Mouse (Mus musculus): ENCODE results near the gene F7. TPM values are rescaled to one million over a fixed set of nuclear protein-coding genes. Genes with fewer than 3 reads are reported as not detected.
A peak's percentile ranks its signal among the peaks of the same experiment; 100 is the strongest.

Gene F7
- polyA plus RNA-seq, 2 experiments = 4.1 to 5.8 TPM

DNA sequence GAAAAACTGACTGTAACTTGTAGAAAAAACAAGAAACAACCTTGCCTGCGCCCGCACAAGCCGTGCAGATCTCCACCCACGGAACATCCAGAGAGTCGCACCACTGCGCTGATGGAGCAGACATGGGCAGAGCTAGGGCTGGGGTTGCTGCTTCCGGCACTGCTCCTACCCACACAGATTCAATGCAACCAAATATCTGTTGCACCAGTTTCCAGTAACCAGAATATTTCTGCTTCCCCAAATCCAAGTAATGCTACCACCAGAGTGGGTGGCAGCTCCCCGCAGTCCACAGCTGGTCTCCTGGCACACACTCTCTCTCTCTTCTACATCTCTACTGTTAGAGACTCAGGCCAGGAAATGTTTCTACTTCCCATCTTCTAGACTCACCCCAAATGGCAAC, 4.0 kb upstream of the F7 start:
- 76% methylated on average over 8 of the region's 8 CpGs for WGBS (ENCODE audit: insufficient replicate concordance)
- Histone ChIP-seq H3K4me1 (replicated peaks; ENCODE audit: control insufficient read depth in 2 of 2, insufficient read depth in 2 of 2, low read length in 1 of 2) (peaks cover 0 to 9% of the 10 kb centered on the region in 2 experiments; a peak in 1 of 4 replicates), H3K4me3 (ENCODE audit: insufficient read depth in 1 of 2, low read depth in 2 of 2, low read length in 2 of 2) (no peak overlapping the region), H3K9ac (replicated peaks) (no peak overlapping the region), H3K4me2 (ENCODE audit: low read depth) (no peak overlapping the region), H3K27me3 (ENCODE audit: control insufficient read depth, insufficient read depth, low read length) (no peaks in the 10 kb centered on the region), H3K27ac (no peak overlapping the region), H3K9me3 (ENCODE audit: control insufficient read depth, low read length) (no peaks in the 10 kb centered on the region), H3K36me3 (replicated peaks; ENCODE audit: control insufficient read depth, insufficient read depth, low read depth) (no peaks in the 10 kb centered on the region)
- TF ChIP-seq CTCF (IDR thresholded peaks at IDR 0.05; ENCODE audit: low read depth) = no peak
- no peak for TF ChIP-seq EP300 (IDR thresholded peaks at IDR 0.05; ENCODE audit: low read depth)
- no peak for ATAC-seq (ENCODE audit: insufficient read depth)
- DNase-seq (ENCODE audit: low read depth in 3 of 3, low spot score in 3 of 3) = no peak

DNA sequence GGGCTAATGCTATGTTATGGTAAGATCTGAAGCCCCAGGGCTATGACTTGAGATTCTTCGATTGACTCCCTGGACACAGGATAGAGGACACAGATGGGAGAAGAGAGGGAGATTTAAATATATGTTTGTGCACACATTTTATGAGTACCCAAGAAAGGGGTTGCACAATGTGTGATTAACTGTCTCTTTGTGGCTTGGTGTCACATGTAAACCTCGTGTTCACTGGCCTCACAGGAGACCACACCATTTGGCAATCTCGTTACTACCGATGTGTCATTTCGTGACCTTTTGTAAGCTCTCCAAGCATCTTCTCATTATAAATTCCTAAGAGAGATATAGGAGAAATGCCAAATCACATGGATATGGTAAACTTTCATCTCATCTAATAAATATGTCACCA, 1.8 kb downstream of the F7 start:
- Histone ChIP-seq H3K9ac (replicated peaks) (no peak overlapping the region), H3K36me3 (replicated peaks; ENCODE audit: control insufficient read depth, insufficient read depth, low read depth) (no peaks in the 10 kb centered on the region), H3K4me1 (replicated peaks; ENCODE audit: control insufficient read depth in 2 of 2, insufficient read depth in 2 of 2, low read length in 1 of 2) (peaks cover 0 to 9% of the 10 kb centered on the region in 2 experiments; a peak in 1 of 4 replicates), H3K27me3 (ENCODE audit: control insufficient read depth, insufficient read depth, low read length) (no peaks in the 10 kb centered on the region), H3K4me3 (ENCODE audit: insufficient read depth in 1 of 2, low read depth in 2 of 2, low read length in 2 of 2) (no peak overlapping the region), H3K4me2 (ENCODE audit: low read depth) (no peak overlapping the region), H3K27ac (no peak overlapping the region), H3K9me3 (ENCODE audit: control insufficient read depth, low read length) (no peaks in the 10 kb centered on the region)
- TF ChIP-seq CTCF (IDR thresholded peaks at IDR 0.05; ENCODE audit: low read depth) (no peak), EP300 (IDR thresholded peaks at IDR 0.05; ENCODE audit: low read depth) (no peak)
- ATAC-seq (ENCODE audit: insufficient read depth) (no peak), DNase-seq (ENCODE audit: low read depth in 3 of 3, low spot score in 3 of 3) (no peak)
- 65% methylated on average over 5 of the region's 5 CpGs for WGBS (ENCODE audit: insufficient replicate concordance)

DNA sequence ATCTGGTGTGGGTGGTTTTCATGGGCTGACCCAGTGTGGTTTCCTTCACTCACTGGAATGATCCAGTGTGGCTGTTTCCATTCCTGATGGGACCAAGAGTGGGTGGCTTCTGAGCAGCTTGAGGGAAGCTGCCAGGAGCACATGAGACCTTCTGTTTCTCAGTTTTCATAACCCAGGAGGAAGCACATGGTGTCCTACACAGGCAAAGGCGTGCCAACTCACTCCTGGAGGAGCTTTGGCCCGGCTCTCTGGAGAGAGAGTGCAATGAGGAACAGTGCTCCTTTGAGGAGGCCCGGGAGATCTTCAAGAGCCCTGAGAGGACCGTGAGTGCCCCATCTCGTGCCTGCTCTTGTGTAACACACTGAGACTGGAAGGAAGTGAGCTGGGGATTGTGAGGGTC, 2.6 kb downstream of the F7 start:
- 41% methylated on average over 5 of the region's 5 CpGs for WGBS (ENCODE audit: insufficient replicate concordance)
- Histone ChIP-seq H3K27ac (no peak overlapping the region), H3K36me3 (replicated peaks; ENCODE audit: control insufficient read depth, insufficient read depth, low read depth) (no peaks in the 10 kb centered on the region), H3K4me3 (ENCODE audit: insufficient read depth in 1 of 2, low read depth in 2 of 2, low read length in 2 of 2) (no peak overlapping the region), H3K27me3 (ENCODE audit: control insufficient read depth, insufficient read depth, low read length) (no peaks in the 10 kb centered on the region), H3K4me2 (ENCODE audit: low read depth) (no peak overlapping the region), H3K9me3 (ENCODE audit: control insufficient read depth, low read length) (no peaks in the 10 kb centered on the region), H3K9ac (replicated peaks) (no peak overlapping the region), H3K4me1 (replicated peaks; ENCODE audit: control insufficient read depth in 2 of 2, insufficient read depth in 2 of 2, low read length in 1 of 2) (peaks cover 0 to 9% of the 10 kb centered on the region in 2 experiments; a peak in 1 of 4 replicates)
- no peak for TF ChIP-seq EP300 (IDR thresholded peaks at IDR 0.05; ENCODE audit: low read depth)
- TF ChIP-seq CTCF (IDR thresholded peaks at IDR 0.05; ENCODE audit: low read depth) = no peak
- ATAC-seq (ENCODE audit: insufficient read depth) (no peak), DNase-seq (ENCODE audit: low read depth in 3 of 3, low spot score in 3 of 3) (no peak)

DNA sequence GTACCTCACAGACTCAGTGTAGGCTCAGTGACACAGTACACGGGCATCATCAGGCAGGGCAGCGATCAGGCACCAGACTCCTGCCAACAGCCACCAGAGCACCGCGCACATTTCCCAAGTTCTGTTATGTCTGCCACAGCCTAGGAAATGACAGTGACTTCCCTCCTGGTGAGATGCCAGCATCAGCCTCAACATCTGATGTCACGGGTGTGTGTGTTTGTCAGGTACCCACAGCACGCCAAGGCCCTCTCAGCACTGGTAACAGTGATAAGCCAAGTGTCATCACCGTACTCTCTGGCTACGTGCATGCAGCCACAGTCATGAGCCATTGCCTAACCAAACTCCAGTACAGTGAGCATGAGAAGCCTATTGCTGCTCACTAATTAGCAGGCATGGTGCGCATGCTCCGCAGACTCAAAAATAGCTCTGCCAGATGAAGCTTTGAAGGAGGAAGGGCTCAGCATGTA, 10.5 kb downstream of the F7 start:
- no peak for TF ChIP-seq EP300 (IDR thresholded peaks at IDR 0.05; ENCODE audit: low read depth)
- no peak for TF ChIP-seq CTCF (IDR thresholded peaks at IDR 0.05; ENCODE audit: low read depth)
- Histone ChIP-seq H3K4me1 (replicated peaks; ENCODE audit: control insufficient read depth in 2 of 2, insufficient read depth in 2 of 2, low read length in 1 of 2) (peaks cover 0 to 8% of the 10 kb centered on the region in 2 experiments; a peak in 2 of 4 replicates), H3K9me3 (ENCODE audit: control insufficient read depth, low read length) (no peaks in the 10 kb centered on the region), H3K4me2 (ENCODE audit: low read depth) (no peak overlapping the region), H3K9ac (replicated peaks) (no peak overlapping the region), H3K27me3 (ENCODE audit: control insufficient read depth, insufficient read depth, low read length) (no peaks in the 10 kb centered on the region), H3K27ac (no peak overlapping the region), H3K4me3 (ENCODE audit: insufficient read depth in 1 of 2, low read depth in 2 of 2, low read length in 2 of 2) (no peak overlapping the region), H3K36me3 (replicated peaks; ENCODE audit: control insufficient read depth, insufficient read depth, low read depth) (no peaks in the 10 kb centered on the region; the same call in 1 of the 2 replicates)
- no peak for ATAC-seq (ENCODE audit: insufficient read depth)
- 55% methylated on average over 10 of the region's 10 CpGs for WGBS (ENCODE audit: insufficient replicate concordance)
- no peak for DNase-seq (ENCODE audit: low read depth in 3 of 3, low spot score in 3 of 3)

DNA sequence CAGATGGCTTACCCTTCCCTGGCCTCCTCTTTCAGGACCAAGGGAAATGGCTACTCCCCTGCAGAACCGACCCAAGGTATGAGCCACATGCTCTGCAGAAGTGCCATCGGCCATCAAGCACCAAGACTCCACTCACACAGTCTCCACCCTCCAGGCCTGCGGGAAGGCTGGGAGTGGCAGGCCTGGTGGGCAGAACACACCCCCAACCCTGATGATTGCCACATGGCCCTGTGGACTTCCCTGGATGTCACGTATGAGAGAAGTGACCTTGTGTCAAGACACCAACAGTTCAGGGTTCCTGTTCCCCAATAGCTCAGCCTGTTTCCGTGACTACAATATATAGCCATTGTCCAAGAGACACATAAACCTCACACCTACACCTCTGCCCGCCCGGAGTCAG, 11.2 kb downstream of the F7 start, which contains the start of gene F10:
F10 (plus strand) TSS at position 294 of the 400 bp plus-strand sequence.
- 43% methylated on average over 7 of the region's 7 CpGs for WGBS (ENCODE audit: insufficient replicate concordance)
- H3K4me2 ChIP-seq (ENCODE audit: low read depth) = peak within 1 kb of the TSS; percentile 47

More for the DNA sequence above, 11.2 kb downstream of the F7 start, which contains the start of gene F10:
- no peaks in the 10 kb centered on the region for H3K27me3 ChIP-seq (ENCODE audit: control insufficient read depth, insufficient read depth, low read length)
- peaks cover 0 to 8% of the 10 kb centered on the region in 2 experiments; a peak in 2 of 4 replicates for H3K4me1 ChIP-seq (replicated peaks; ENCODE audit: control insufficient read depth in 2 of 2, insufficient read depth in 2 of 2, low read length in 1 of 2)
- H3K9ac ChIP-seq (replicated peaks) = no peak within 1 kb of the TSS; the same call in 1 of the 2 replicates
- TF ChIP-seq CTCF (IDR thresholded peaks at IDR 0.05; ENCODE audit: low read depth) (no peak), EP300 (IDR thresholded peaks at IDR 0.05; ENCODE audit: low read depth) (no peak)
- H3K36me3 ChIP-seq (replicated peaks; ENCODE audit: control insufficient read depth, insufficient read depth, low read depth) = no peaks in the 10 kb centered on the region; the same call in 1 of the 2 replicates
- peak within 1 kb of the TSS; percentile 31 for H3K27ac ChIP-seq
- H3K4me3 ChIP-seq (ENCODE audit: insufficient read depth in 1 of 2, low read depth in 2 of 2, low read length in 2 of 2) = peak within 1 kb of the TSS; percentile 30 to 36
- no peaks in the 10 kb centered on the region for H3K9me3 ChIP-seq (ENCODE audit: control insufficient read depth, low read length)
- DNase-seq (ENCODE audit: low read depth in 3 of 3, low spot score in 3 of 3) (no peak), ATAC-seq (ENCODE audit: insufficient read depth) (peak; percentile 54)
